Mouse (Mus musculus) kidney, embryonic 14.5 days (tissue): ENCODE measurements around the gene Fut2. TPM values are rescaled to one million over a fixed set of nuclear protein-coding genes. Genes with fewer than 3 reads are reported as not detected.

ENCODE experiments used
- ATAC-seq: fragments of 200-750 bp; cut with Nextera tagmentation; 2 replicates; pipeline ENCODE4 v1.8.0; 2017; ENCODE audit warnings: moderate number of reproducible peaks, mild to moderate bottlenecking, moderate TSS enrichment, moderate library complexity; ENCODE audit not compliant: low FRiP score, low TSS enrichment
- H3K27ac ChIP-seq: fragments of 300-500 bp; sonication (generic); 2 replicates; pipeline ENCODE4 v1.5.1; 2014; ENCODE audit warnings: low read depth, mild to moderate bottlenecking, low read length, moderate library complexity, mixed read lengths
- H3K27me3 ChIP-seq: fragments of 300-500 bp; sonication (generic); 2 replicates; pipeline ENCODE4 v1.6.1; 2014; ENCODE audit warnings: mild to moderate bottlenecking, low read length; ENCODE audit not compliant: control insufficient read depth, insufficient read depth
- H3K36me3 ChIP-seq: fragments of 300-500 bp; sonication (generic); 2 replicates; pipeline ENCODE4 v1.6.1; 2014; ENCODE audit warnings: low read length, mixed read lengths; ENCODE audit not compliant: control insufficient read depth, insufficient read depth
- H3K4me1 ChIP-seq: fragments of 300-500 bp; sonication (generic); 2 replicates; pipeline ENCODE4 v1.6.1; 2014; ENCODE audit warnings: low read length, mixed read lengths; ENCODE audit not compliant: control insufficient read depth, insufficient read depth
- H3K4me2 ChIP-seq: fragments of 300-500 bp; sonication (generic); replicated peaks from 2 replicates; pipeline ENCODE4 v1.6.1; 2014; ENCODE audit warnings: low read depth, mild to moderate bottlenecking, low read length
- H3K4me3 ChIP-seq: fragments of 300-500 bp; sonication (generic); 2 replicates; pipeline ENCODE4 v1.5.1; 2014; ENCODE audit warnings: mild to moderate bottlenecking, low read length
- H3K9ac ChIP-seq: fragments of 300-500 bp; sonication (generic); 2 replicates; pipeline ENCODE4 v1.6.1; 2014; ENCODE audit warnings: low read depth, mild to moderate bottlenecking, low read length, moderate library complexity
- H3K9me3 ChIP-seq: fragments of 300-500 bp; sonication (generic); 2 replicates; pipeline ENCODE4 v1.6.1; 2016; ENCODE audit warnings: low read length; ENCODE audit not compliant: control insufficient read depth
- WGBS: fragments of 180-500 bp; shearing (Covaris S2); extraction: QIAGEN DNeasy Blood & Tissue Kit; methylation state at CpG from one replicate; pipeline ENCODE4 v1.1.7; 2014; 5-methylcytosine and 5-hydroxymethylcytosine counted together
- polyA plus RNA-seq: library from polyadenylated mRNA; unstranded; fragments of >200 nt; fragmentation: Nextera tagmentation; extraction: Ambion mirVana; gene quantifications from 2 replicates; pipeline ENCODE4 v1.2.1, GENCODE M21; 2014

Gene Fut2
- polyA plus RNA-seq = 0.26 and 0.31 TPM in 2 replicates

GRCm38 (mm10) chr7:45666161-45666560 is at the start of gene Fut2:
Fut2 (minus strand) TSS chr7:45666394.
- Histone ChIP-seq H3K4me2 (no peak within 1 kb of the TSS), H3K27ac (no peak within 1 kb of the TSS), H3K36me3 (no peaks in the 10 kb centered on the region), H3K4me3 (no peak within 1 kb of the TSS), H3K9ac (no peak within 1 kb of the TSS), H3K9me3 (no peaks in the 10 kb centered on the region), H3K4me1 (peaks cover 20% of the 10 kb centered on the region; the same call in 1 of the 2 replicates), H3K27me3 (no peaks in the 10 kb centered on the region)
- no peak for ATAC-seq
- 80% methylated on average over 7 of the region's 7 CpGs for WGBS

GRCm38 (mm10) chr7:45715090-45715708 is 49.0 kb upstream of the Fut2 start, which contains the start of gene Rpl18:
Rpl18 (plus strand) TSS chr7:45715457.
- ATAC-seq = peak; percentile 91
- Histone ChIP-seq H3K27me3 (no peaks in the 10 kb centered on the region), H3K4me1 (peaks cover 39% of the 10 kb centered on the region)

GRCm38 (mm10) chr7:45714630-45715089 is 48.5 kb upstream of the Fut2 start:
- Histone ChIP-seq H3K4me2 (peak overlapping the region; percentile 93), H3K4me3 (peak overlapping the region; percentile 75), H3K9ac (peak overlapping the region; percentile 73), H3K9me3 (no peaks in the 10 kb centered on the region), H3K36me3 (peaks cover 43% of the 10 kb centered on the region), H3K27me3 (no peaks in the 10 kb centered on the region), H3K4me1 (peaks cover 36% of the 10 kb centered on the region), H3K27ac (peak overlapping the region; percentile 65; the same call in 1 of the 2 replicates)
- WGBS = 8% methylated on average over 14 of the region's 14 CpGs
- ATAC-seq = peak; percentile 32

More at GRCm38 (mm10) chr7:45715090-45715708, 49.0 kb upstream of the Fut2 start, which contains the start of gene Rpl18:
- peak within 1 kb of the TSS; percentile 73 for H3K9ac ChIP-seq
- 7% methylated on average over 34 of the region's 34 CpGs for WGBS
- peak within 1 kb of the TSS; percentile 65 for H3K27ac ChIP-seq
- H3K4me3 ChIP-seq = peak within 1 kb of the TSS; percentile 75
- H3K9me3 ChIP-seq = no peaks in the 10 kb centered on the region
- H3K4me2 ChIP-seq = peak within 1 kb of the TSS; percentile 93
- H3K36me3 ChIP-seq = peaks cover 45% of the 10 kb centered on the region

- Histone ChIP-seq H3K36me3 (peaks cover 37% of the 10 kb centered on the region), H3K4me2 (peak overlapping the region; percentile 93), H3K9me3 (no peaks in the 10 kb centered on the region), H3K27ac (peak overlapping the region; percentile 26; the same call in 1 of the 2 replicates), H3K4me3 (peak overlapping the region; percentile 75), H3K9ac (peak overlapping the region; percentile 73), H3K4me1 (peaks cover 29% of the 10 kb centered on the region), H3K27me3 (no peaks in the 10 kb centered on the region)
- ATAC-seq = no peak
- 79% methylated on average over 6 of the region's 6 CpGs for WGBS
These were observed 47.8 kb upstream of the Fut2 start for GRCm38 (mm10) chr7:45713881-45714520.

GRCm38 (mm10) chr7:45713396-45713795 is 47.2 kb upstream of the Fut2 start:
- WGBS = 91% methylated on average over 16 of the region's 16 CpGs
- ATAC-seq = no peak

GRCm38 (mm10) chr7:45712022-45712757 is 46.0 kb upstream of the Fut2 start:
- Histone ChIP-seq H3K36me3 (peaks cover 37% of the 10 kb centered on the region), H3K4me1 (peaks cover 39% of the 10 kb centered on the region), H3K4me3 (no peak overlapping the region), H3K4me2 (no peak overlapping the region), H3K27ac (no peak overlapping the region), H3K9ac (no peak overlapping the region), H3K9me3 (no peaks in the 10 kb centered on the region), H3K27me3 (no peaks in the 10 kb centered on the region)
- no peak for ATAC-seq
- WGBS = 85% methylated on average over 21 of the region's 21 CpGs

More at GRCm38 (mm10) chr7:45713396-45713795, 47.2 kb upstream of the Fut2 start:
- H3K36me3 ChIP-seq = peaks cover 37% of the 10 kb centered on the region
- H3K4me2 ChIP-seq = no peak overlapping the region
- no peak overlapping the region for H3K9ac ChIP-seq
- H3K9me3 ChIP-seq = no peaks in the 10 kb centered on the region
- H3K4me3 ChIP-seq = no peak overlapping the region
- H3K4me1 ChIP-seq = peaks cover 28% of the 10 kb centered on the region
- no peak overlapping the region for H3K27ac ChIP-seq
- H3K27me3 ChIP-seq = no peaks in the 10 kb centered on the region

GRCm38 (mm10) chr7:45711316-45712021 is 45.3 kb upstream of the Fut2 start:
- WGBS = 90% methylated on average over 24 of the region's 24 CpGs

GRCm38 (mm10) chr7:45710477-45711191 is 44.4 kb upstream of the Fut2 start:
- H3K4me2 ChIP-seq = no peak overlapping the region
- WGBS = 92% methylated on average over 20 of the region's 20 CpGs
- no peak overlapping the region for H3K4me3 ChIP-seq
- no peak overlapping the region for H3K27ac ChIP-seq
- H3K9ac ChIP-seq = no peak overlapping the region
- peaks cover 31% of the 10 kb centered on the region for H3K4me1 ChIP-seq
- ATAC-seq = no peak
- H3K27me3 ChIP-seq = no peaks in the 10 kb centered on the region
- H3K36me3 ChIP-seq = peaks cover 37% of the 10 kb centered on the region
- no peaks in the 10 kb centered on the region for H3K9me3 ChIP-seq

More at GRCm38 (mm10) chr7:45711316-45712021, 45.3 kb upstream of the Fut2 start:
- ATAC-seq = no peak
- H3K27me3 ChIP-seq = no peaks in the 10 kb centered on the region
- peaks cover 35% of the 10 kb centered on the region for H3K4me1 ChIP-seq
- no peak overlapping the region for H3K27ac ChIP-seq
- no peak overlapping the region for H3K4me3 ChIP-seq
- H3K9me3 ChIP-seq = no peaks in the 10 kb centered on the region
- H3K4me2 ChIP-seq = no peak overlapping the region
- H3K9ac ChIP-seq = no peak overlapping the region
- H3K36me3 ChIP-seq = peaks cover 37% of the 10 kb centered on the region
